Mouse (Mus musculus): Measurements from ENCODE around the gene Slc43a1.
"Not testable (repeated sequence)": the region's sequence is repeated elsewhere in the genome, so short reads cannot be mapped to it uniquely, and the experiment has no call there.

Gene Slc43a1

DNA sequence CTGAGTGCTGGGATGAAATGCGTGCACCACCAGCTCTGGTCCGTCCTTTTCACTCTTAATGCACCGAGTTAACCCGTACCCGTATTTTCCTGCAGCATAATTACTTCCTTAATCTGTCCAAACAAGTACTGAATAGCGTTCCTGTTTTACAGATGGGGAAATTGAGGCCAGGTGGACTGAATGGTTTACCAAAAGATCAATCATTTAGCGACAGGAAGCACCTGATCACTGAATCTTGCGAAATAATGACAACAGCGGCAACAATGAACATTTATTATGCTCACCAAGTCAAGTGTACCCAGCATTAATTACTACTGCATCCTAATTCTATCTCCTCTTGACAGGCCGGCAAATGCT is at the start of gene Slc43a1:
TSS of gene Slc43a1 (plus strand) at position 258 of the 357 bp plus-strand sequence.
- DNase-seq (ENCODE audit: low read depth, low spot score), result no peak

DNA sequence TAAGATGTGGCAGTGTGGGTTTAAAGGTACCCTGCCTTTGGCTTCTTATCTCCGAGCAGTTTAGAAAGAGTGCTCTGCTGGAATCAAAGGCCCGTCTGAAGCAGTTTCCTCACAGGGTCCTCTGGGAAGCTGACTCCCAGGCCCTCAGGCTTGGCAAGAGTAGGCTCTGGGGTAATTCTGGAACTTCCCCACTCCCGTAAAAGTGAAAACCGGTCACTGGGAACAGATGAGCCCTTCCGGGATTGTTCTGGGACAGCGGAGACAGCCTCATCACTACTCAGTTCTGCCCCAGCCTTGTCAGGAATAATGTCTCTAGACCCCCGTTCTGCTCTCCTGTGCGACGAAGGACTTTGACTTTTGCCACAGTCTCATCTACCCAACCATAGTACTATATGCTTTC is 48.2 kb upstream of the Slc43a1 start:
- DNase-seq (ENCODE audit: low read depth, low spot score), result no peak

DNA sequence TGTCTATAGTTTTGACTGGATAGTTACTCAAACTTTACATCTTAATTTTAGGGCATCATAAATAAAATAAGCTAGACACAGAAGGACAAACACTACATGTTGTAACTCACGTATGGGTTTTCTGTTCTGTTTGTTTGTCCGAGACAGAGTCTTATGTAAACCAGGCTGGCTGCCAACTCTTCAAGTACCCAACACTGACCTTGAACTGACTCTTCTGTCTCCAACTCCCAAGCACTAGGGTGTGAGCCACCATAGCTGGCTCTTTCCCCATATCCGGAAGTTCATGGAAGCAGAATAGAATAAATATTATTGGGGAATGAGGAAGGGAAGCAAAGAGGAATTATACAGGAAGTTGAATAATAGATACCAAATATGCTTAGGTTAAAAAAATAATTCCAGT is 46.1 kb upstream of the Slc43a1 start:
- DNase-seq (ENCODE audit: low read depth, low spot score), result no peak

DNA sequence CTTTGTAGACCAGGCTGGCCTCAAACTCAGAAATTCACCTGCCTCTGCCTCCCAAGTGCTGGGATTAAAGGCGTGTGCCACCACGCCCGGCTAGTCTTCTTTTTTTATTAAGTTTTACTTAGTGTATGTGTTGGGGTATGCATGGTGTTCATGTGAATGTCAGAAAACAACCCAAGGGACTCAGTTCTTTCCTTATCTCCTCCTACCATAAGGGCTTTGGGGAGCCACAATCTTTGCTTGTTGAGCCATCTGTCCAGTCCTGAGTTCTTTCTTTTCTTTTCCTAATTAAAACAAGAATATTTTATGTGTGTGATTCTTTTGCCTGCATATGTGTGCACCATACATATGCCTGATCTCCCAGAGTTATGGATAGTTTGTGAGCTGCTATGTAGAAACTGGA is 45.5 kb upstream of the Slc43a1 start:
- no peak for DNase-seq (ENCODE audit: low read depth, low spot score)

DNA sequence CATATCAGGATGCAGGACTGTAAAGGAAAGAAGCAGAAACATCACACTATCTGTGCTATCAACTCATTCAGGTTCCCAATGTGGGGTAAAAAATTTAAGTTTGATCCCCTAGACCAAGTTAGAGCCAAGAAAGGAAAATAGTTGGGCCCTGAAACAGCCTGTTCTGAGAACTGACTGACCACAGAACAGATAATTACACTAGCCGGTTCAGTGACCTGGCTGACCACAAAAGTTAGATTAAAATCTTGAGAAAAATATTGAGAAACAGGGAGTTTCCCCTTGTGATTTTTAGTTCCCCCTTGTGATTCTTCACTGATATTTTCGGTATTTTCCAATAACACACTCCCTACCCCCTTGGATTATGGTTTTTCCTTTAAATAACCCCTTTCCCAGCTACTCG is 44.8 kb upstream of the Slc43a1 start:
- DNase-seq (ENCODE audit: low read depth, low spot score), result no peak

DNA sequence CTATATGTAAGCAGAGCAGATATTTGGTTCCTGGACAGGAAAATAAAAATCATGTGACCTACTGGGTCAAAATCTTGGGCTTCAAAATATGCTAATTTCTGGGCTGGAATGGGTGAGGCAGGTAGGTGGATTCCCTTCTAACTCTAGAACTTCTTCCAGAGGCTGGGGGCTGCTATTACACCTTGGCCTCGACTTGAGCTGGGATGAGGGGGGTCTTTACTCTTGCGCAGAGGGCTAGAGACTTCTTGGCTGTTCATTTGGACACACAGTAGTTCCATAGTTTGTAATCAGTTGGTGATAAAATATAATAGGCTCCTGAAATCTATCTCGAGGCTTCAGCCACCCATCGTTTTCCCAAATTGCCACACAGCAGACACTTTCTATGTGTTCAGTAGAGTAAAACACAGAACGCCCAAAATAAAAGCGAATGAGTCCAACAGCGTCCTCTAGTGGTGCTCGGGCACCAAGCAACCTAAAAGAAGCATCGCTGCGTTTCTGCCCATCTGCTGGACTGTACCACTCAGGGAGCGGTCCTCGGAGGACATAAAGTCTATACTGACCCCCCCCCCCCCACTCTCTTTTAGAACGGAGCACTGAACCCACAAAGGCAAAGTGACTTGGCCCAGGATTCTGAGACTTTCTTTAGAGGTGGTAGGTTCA is 40.7 kb upstream of the Slc43a1 start:
- DNase-seq (ENCODE audit: low read depth, low spot score), result peak; percentile 43

DNA sequence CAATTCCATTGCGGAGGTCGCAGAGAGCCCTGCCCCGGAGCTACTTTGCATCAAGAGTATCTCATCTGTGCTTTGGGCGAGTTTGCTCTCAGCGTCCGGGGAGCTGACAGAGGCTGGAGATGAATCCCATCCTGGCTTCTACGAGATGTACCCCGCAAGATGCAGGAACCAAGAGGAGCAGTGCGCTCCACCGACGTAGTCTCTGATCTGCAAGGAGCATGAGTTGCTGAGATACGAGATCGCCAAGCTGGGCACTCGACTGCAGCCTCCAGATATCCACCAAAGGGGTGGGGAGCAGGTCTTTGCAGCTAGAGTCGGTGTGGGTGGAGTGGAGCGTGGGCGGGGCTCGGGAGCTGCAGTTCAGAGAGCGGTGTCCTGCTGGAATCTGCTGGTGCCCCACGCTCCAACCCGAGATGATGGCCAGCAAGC is 40.1 kb upstream of the Slc43a1 start, which contains the start of gene Ube2l6:
TSS of gene Ube2l6 (plus strand) at position 336 of the 429 bp plus-strand sequence.
- DNase-seq (ENCODE audit: low read depth, low spot score), result no peak

DNA sequence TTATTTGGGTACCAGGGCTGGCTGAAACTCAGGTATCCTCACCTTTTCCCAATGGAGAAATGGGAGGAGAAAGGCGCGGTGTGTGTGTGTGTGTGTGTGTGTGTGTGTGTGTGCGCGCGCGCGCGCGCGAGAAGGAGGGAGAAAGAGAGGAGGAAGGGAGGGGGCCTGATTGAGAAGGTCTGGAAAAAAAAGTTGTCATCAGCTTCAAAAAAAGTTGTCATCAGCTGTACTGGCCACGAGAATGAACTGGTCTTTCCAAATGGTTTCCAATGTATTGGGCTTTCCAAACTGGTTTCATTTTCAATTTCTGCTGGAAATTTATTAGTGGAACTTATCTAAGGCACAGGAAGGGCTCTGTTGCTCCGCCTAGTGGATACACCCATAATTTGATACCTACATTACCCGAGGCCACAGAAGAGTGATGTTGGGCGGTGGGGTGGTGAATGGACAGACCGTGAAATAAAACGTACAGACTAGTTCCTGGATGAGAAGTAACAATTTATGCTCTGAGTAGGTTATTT is 39.5 kb upstream of the Slc43a1 start:
- peak; percentile 40 for DNase-seq (ENCODE audit: low read depth, low spot score)

DNA sequence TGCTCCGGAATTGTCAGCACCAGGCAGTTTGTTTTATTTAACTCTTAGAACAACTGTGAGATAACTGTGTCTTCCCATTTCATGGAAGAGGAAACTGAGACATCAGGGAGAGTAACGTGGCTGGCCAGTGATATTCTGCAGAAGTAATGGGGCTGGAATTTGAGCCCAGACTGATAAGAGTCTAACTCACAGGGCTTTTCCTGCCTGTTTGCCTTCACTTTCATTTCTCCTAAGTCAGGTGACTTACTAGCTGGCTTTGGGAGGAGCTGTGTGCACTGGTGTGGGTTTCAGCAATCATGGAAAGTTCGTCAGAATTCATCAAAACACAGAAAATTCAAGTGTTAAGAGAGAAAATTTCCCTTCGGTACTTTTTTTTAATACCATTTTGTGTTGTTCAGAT is 38.3 kb upstream of the Slc43a1 start:
- DNase-seq (ENCODE audit: low read depth, low spot score), result no peak

DNA sequence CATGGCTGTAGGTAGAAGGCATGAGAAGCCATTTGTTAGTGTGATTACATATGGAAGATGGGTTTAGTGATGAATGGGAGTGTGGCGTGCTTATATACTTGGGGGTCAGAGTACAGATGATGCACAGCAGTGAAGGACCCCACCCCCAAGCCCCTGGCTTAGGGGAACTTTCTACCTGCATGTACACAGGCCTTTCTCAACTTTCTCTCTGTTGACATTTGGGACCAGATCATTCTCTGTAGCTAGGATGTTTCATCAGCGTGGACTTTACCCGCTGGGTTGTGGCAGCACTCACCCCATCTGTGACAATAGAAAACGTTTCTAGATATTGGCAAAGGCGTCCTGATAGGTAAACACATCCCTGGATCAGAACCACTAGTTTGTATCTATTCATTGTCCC is 37.4 kb upstream of the Slc43a1 start:
- not testable (repeated sequence) for DNase-seq (ENCODE audit: low read depth, low spot score)

DNA sequence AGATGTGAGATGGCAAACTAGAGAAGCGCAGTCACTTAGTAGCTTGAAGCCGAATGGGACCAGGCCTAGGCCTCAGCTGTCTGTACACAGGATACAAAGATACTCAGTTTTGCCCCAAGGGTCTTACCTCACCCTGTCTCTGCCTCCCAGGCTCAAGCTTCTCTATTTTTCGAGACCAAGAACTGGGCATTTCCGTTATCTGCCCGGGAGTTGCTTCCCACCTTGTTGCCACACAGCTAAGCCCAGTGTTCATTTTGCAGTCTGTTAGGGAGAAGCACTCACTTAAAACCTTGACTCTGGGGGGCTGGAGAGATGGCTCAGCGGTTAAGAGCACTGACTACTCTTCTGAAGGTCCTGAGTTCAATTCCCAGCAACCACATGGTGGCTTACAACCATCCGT is 34.7 kb upstream of the Slc43a1 start:
- no peak for DNase-seq (ENCODE audit: low read depth, low spot score)

DNA sequence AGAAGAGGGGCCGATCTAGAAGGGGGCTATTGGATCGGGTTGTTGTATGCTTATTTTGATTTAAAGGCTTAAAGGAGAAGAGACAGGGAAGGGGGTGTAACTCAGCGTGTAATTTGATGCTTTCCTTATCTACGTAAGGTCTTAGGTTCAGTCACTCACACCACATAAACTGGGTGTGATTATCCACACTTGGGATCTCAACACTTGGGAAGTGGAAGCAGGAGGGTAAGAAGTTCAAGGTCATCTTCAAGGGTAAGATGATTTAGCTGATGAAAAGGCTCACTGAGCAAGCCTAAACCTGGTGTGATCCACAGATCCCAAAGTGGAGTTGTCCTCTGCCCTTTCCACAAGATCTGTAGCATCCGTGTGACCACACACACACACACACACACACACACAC is 32.1 kb upstream of the Slc43a1 start:
- DNase-seq (ENCODE audit: low read depth, low spot score), result no peak

DNA sequence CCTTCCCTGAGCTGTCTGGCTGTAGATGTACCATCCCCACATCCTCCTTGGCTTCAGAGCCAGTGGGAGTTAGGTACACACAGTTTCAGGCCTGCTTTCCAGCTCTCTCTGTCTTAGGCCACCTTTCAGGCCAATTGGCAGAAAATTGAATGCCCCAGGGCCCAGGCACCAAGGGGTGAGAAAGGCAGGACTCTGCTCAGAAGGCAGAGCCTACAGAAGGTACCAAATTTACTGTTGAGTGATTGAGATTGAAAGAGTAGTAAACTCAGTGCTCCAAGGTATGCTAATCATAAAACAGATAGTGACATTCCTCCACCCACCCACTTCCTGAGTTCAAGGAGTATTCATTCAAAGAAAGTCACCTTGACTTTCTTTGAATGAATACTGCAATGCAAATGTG is 29.3 kb upstream of the Slc43a1 start:
- DNase-seq (ENCODE audit: low read depth, low spot score), result no peak

DNA sequence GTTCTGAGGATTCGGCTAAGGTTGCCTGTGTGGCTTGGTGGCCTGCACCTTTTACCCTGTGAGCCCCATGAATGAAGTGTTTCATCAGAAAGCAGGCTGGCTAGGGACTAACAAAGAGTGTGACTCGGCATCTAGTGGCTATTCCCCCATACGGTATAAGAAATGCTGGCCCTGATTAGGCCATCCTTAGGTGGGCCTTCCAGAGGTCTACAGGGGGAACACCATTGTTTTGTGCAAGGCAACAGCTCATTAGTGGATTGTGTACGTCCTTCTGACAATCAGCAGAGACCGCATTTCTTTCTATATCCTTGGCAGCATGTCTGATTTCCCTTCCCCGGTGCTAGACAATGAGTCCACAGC is 28.1 kb upstream of the Slc43a1 start:
- DNase-seq (ENCODE audit: low read depth, low spot score), result no peak

DNA sequence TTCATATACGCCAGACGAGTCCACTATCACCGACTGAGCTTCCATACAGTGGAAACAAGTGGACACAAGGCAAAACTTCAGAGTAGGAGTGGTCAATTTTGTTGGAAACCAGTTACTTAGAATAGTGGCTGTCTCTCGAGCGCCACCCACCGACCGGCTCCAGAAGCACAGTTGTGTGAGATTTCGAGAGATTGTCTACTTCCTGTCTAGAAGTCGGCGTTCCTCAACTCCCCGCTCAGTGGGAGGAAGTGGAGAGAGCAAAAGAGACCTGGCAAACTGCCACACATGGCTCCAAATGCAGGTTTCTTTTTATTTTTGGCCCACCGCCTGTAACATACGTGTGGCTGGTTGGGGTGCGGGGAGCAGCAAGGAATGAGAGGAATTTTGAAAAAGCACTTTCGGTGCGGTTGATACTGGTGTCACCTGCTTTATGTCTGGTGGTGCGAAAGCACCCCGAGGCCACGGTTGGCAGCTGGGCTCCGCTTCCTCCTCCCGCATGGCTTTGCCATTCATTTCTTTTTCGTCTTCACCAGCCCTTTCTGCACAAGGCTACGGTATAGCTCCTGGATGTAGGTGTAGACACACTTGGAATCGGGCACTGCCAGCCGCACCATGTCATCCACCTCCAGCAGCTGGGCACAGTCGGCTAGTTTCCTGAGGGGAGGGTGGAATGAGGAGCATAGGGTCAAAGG is 27.6 kb upstream of the Slc43a1 start:
- no peak for DNase-seq (ENCODE audit: low read depth, low spot score)

DNA sequence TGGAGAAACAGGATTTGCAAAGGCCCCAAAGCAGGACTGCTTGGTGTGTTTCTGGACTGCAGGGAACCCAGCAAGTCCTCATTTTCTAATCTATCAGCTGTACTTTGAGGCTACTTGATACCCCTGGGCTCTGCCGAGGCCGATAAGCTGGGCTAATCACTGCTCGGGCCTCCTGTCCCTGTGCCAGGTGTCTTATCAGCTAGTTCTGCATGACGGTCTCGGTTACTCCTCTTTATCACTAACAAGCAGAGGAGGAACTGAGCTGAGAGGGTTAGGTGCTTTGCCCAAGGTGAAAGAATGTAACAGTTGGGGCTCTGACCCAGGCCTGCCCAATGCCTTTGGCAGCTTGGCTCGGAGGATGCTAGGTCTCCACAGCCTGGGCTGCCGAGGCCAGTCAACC is 26.8 kb upstream of the Slc43a1 start:
- DNase-seq (ENCODE audit: low read depth, low spot score), result no peak

DNA sequence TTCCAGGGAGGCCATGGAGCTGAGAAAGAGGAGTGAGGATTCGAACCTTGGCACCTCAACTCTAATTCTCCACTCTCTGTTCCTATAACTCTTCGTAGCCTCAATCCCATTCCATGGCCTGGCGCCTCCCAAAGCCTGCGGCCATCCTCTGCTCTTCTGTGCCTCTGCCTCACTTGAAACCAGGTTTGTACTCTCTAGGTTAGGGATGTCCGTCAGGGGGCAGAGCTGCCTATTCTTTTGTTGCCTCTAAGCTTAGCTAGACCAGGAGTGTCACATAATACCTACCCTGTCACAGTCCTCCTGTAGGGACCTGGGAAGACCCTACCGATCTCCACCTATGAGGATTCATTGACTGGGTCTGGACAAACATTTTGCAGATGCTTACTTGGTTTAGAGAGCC is 26.0 kb upstream of the Slc43a1 start:
- DNase-seq (ENCODE audit: low read depth, low spot score), result no peak

DNA sequence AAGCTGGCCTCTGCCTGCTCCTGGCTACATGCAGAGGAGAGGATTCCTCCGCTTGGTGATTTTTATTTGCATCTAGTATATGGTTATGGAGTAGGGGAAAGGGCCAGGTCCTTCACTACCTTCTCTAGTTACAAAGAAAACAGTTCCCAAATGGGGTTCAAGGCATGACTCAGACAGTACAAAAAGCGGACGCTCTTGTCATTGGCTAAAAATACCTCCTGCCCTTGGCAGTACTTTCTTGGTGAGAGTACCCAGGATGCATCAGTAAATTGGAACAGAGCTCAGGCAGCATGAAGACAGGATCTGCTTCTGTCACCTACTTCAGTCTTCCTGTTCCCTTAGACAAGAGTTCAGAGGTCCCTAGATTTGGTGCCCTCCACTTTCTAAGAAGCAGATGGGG is 18.8 kb upstream of the Slc43a1 start:
- no peak for DNase-seq (ENCODE audit: low read depth, low spot score)

DNA sequence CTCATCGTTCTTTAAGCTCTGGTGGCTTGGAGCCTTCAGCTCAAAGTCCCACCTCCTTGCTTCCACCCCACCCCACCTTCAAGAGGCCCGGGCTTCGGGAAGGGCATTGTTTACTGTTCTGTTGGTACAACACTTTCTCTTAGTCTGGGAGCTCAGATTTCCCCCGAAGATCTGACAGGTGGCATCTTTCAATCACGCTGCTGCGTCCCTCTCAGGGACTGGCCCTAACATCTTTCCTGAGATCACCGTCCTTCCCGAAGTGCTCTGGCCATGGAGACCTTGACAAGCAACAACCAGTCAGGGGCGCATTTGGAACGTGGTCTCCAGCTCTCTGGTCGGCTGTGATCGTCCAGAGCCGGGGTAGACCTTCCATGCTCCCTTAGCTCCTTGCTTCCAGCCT is 16.1 kb upstream of the Slc43a1 start, which contains the start of gene Smtnl1:
TSS of gene Smtnl1 (minus strand) at position 101 of the 400 bp plus-strand sequence.
- DNase-seq (ENCODE audit: low read depth, low spot score), result no peak

DNA sequence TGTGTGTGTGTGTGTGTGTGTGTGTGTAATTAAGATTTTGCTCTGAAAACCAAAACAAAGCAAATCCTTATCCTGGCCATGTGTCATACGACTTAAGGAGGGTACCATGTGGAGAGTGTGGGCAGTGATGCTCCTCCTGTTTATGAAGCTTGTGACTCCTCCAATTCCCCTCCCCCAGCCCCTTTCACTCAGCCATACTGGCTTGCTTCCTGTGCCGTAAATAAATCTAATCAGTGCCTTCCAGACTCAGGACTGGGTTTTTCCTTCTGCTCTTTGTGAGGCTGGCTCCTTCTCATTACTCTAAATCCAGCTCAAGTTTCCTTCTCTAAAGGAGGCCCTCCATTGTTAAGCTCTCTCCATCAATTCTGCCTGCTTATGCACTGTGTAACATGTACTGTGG is 15.4 kb upstream of the Slc43a1 start:
- DNase-seq (ENCODE audit: low read depth, low spot score), result no peak

DNA sequence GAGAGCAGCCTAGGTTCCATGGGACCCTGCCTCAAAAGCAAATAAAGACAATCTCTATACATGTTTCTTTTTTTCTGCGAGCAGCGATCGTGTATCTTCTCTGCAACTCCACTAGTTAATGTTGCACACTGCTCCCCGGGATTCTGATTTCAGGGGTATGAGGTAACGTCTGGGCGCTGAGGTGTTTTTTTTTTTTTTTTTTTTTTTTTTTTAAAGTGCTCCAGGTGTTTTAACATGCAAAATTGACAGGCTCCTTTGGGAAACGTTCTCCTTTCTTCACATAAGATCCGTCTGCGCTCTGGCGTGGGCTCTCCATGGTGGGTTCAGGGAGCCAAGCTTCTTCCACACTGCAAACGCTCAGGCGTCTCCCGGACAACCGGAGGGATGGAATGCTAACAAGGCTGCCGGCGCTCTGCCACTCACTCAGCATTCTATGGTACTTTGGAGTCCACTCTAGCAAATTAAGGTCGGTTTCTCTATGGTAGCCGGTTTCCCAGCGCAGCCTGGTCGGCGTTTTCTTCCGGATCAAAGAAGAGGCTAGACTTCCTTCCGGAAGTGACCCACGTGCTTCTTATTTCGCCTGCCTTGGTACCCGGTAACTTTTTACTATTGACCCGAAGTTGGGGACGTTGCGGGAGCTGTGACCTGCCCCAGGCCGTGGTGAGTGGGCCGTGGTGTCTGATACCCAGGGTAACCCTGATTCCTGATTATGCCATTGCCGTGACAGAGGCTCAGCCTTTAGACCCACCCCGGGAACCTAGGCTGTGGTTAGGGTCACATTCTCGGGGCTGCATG is 12.0 kb upstream of the Slc43a1 start, which contains the start of gene Timm10:
TSS of gene Timm10 (plus strand) at position 510 of the 795 bp plus-strand sequence.
- peak; percentile 91 for DNase-seq (ENCODE audit: low read depth, low spot score)

DNA sequence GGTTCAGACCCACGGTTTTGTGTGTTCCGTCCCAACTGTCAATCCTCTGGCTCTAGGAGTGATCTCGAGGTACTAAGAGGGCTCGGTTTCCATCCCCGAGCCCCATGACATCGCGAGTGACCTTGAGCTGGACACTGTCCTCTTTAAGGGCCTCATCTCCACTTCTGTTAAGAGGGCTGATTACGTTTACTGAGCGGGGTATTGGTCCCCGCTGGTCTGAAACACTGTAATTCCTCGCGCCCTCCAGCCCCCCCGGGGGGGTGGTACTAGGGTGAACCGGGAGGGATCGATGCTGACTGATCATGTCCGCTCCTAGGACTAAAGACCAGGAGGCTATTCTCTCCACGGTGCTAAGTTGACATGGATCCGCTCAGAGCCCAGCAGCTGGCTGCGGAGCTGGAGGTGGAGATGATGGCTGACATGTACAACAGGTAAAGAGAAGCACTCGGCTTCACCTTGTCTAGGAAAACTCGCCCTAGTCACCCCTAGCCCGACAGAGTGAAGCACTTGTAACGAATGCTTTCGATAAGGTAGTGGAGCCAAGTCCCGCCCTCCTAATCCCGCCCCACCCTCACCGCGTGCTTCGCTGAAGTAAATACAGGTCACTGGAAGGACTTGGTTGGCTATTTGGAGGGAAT is 11.2 kb upstream of the Slc43a1 start:
- DNase-seq (ENCODE audit: low read depth, low spot score), result no peak

Measured in brain, embryonic 18.5 days (tissue).